Mouse (Mus musculus): ENCODE measurements around the gene Rnf223. TPM values are rescaled to one million over a fixed set of nuclear protein-coding genes. Genes with fewer than 3 reads are reported as not detected.

Gene Rnf223
- polyA plus RNA-seq, 1 experiment from 2014 or later, result not detected

DNA sequence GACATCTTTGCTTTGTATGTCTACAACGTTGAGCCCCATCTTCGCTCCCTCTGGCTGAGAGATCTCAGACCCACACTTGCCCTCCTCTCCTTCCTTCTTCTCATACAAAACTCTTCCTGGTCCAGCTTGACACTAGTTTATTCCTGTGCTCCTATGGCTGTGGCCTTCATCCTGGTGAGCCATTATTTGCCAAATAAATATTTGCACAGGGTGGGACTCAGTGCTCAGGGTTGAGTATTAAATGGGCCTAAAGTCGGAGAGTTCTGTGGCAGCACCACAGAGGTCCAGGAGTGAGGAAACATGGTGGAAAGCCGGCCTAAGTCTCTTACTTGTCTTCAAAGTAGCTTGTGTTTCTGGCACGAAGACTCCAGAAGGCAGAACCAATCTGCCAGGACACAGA, 36.6 kb upstream of the Rnf223 start:
- WGBS (ENCODE audit: insufficient replicate concordance), result 70% methylated on average over 5 of the region's 5 CpGs
- no peak for ATAC-seq (replicated peaks; ENCODE audit: insufficient number of reproducible peaks, low FRiP score, low TSS enrichment)
- no peak overlapping the region for H3K27ac ChIP-seq (ENCODE audit: low read depth, low read length)
- no peaks in the 10 kb centered on the region for H3K27me3 ChIP-seq (ENCODE audit: control insufficient read depth, insufficient read depth, low read length)
- H3K9ac ChIP-seq (ENCODE audit: low read depth, low read length), result no peak overlapping the region
- no peaks in the 10 kb centered on the region for H3K9me3 ChIP-seq (replicated peaks; ENCODE audit: control insufficient read depth, low read length)
- H3K4me3 ChIP-seq (ENCODE audit: low read depth, low read length), result no peak overlapping the region
- H3K4me2 ChIP-seq, result no peak overlapping the region
- H3K36me3 ChIP-seq (ENCODE audit: control insufficient read depth, insufficient read depth, low read length), result no peaks in the 10 kb centered on the region
- H3K4me1 ChIP-seq (ENCODE audit: control insufficient read depth, insufficient read depth, low read length), result no peaks in the 10 kb centered on the region

DNA sequence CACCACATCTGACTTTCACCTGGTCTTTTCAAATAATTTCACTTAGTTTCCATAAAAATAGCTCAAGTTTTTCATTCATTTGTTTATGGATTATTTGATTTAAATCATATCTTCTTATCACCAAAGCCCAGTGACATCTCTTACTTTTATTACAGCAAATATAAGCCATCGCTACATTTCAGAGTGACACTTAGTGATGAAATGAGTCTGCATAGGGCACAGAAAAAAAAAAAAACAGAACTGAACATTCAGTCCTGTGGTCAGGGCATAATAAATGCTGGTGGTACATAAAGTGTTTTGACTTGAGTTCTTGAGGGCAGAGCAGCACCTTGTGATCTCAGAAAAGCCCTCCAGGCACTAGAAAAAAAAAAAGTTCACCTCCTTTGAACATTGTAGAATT, 34.1 kb upstream of the Rnf223 start:
- Histone ChIP-seq H3K9me3 (replicated peaks; ENCODE audit: control insufficient read depth, low read length) (no peaks in the 10 kb centered on the region), H3K36me3 (ENCODE audit: control insufficient read depth, insufficient read depth, low read length) (no peaks in the 10 kb centered on the region), H3K9ac (ENCODE audit: low read depth, low read length) (no peak overlapping the region), H3K27ac (ENCODE audit: low read depth, low read length) (no peak overlapping the region), H3K4me1 (ENCODE audit: control insufficient read depth, insufficient read depth, low read length) (no peaks in the 10 kb centered on the region), H3K4me2 (no peak overlapping the region), H3K4me3 (ENCODE audit: low read depth, low read length) (no peak overlapping the region), H3K27me3 (ENCODE audit: control insufficient read depth, insufficient read depth, low read length) (no peaks in the 10 kb centered on the region)
- WGBS (ENCODE audit: insufficient replicate concordance), result 93% methylated on average over 1 of the region's 1 CpGs
- ATAC-seq (replicated peaks; ENCODE audit: insufficient number of reproducible peaks, low FRiP score, low TSS enrichment), result no peak

DNA sequence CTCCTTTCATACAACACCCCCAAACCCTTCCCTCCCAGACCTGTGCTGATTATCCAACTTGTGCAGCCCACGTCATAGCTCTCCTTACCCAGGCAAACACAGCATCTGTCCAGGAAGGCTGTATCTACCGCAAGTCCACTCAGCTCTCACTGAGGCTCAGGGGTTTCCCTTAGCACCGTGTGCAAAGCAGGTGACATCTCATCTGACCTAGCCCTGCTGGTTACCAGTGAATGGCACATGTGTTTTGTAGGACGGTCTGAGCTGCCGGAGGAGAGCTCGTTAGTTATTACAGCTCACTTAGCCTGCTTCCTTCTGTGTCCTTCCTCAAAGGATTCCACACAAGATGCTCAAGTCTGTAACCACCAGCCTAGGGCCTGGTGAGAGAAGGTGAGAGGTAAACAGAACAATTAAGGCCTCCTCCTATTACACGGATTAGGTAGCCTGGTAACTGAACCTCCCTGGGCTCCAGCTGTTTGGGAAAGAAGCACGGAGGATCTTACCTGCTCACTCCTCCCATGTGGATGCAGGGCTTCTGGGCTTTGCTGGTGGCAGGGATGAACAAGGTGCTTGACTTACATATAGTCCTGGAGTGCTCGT, 32.4 kb upstream of the Rnf223 start:
- no peaks in the 10 kb centered on the region for H3K36me3 ChIP-seq (ENCODE audit: control insufficient read depth, insufficient read depth, low read length)
- H3K9ac ChIP-seq (ENCODE audit: low read depth, low read length), result no peak overlapping the region
- no peak overlapping the region for H3K27ac ChIP-seq (ENCODE audit: low read depth, low read length)
- H3K4me2 ChIP-seq, result no peak overlapping the region; the same call in 1 of the 2 replicates
- H3K4me3 ChIP-seq (ENCODE audit: low read depth, low read length), result no peak overlapping the region
- H3K9me3 ChIP-seq (replicated peaks; ENCODE audit: control insufficient read depth, low read length), result no peaks in the 10 kb centered on the region
- H3K4me1 ChIP-seq (ENCODE audit: control insufficient read depth, insufficient read depth, low read length), result no peaks in the 10 kb centered on the region
- no peaks in the 10 kb centered on the region for H3K27me3 ChIP-seq (ENCODE audit: control insufficient read depth, insufficient read depth, low read length)
- 54% methylated on average over 9 of the region's 9 CpGs for WGBS (ENCODE audit: insufficient replicate concordance)
- 0 out of 2 replicates have a peak, but pooled peaks have one; percentile 18 for ATAC-seq (replicated peaks; ENCODE audit: insufficient number of reproducible peaks, low FRiP score, low TSS enrichment)

DNA sequence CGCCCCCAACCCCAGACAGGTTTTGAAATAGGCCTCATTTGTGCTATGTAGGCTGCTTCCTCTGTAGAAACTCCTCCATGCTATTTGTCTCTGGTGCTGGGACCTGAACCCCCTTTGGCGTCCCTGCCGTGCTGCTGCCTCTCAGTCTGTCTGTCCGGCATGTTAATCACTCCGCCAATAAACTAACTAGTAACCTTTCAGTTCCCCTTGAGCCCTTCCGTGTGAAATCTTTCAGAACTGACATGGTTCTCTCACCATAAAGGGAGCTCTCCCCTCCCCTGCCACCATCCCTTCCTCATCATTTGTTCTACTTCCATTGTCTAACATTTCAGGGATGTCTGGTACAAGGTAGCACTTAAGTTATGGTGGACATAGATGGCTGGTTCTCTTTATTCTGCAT, 30.9 kb upstream of the Rnf223 start:
- no peak overlapping the region for H3K27ac ChIP-seq (ENCODE audit: low read depth, low read length)
- no peaks in the 10 kb centered on the region for H3K4me1 ChIP-seq (ENCODE audit: control insufficient read depth, insufficient read depth, low read length)
- H3K9me3 ChIP-seq (replicated peaks; ENCODE audit: control insufficient read depth, low read length), result no peaks in the 10 kb centered on the region
- no peak overlapping the region for H3K4me3 ChIP-seq (ENCODE audit: low read depth, low read length)
- no peak for ATAC-seq (replicated peaks; ENCODE audit: insufficient number of reproducible peaks, low FRiP score, low TSS enrichment)
- no peak overlapping the region for H3K9ac ChIP-seq (ENCODE audit: low read depth, low read length)
- 67% methylated on average over 6 of the region's 6 CpGs for WGBS (ENCODE audit: insufficient replicate concordance)
- no peak overlapping the region for H3K4me2 ChIP-seq
- no peaks in the 10 kb centered on the region for H3K27me3 ChIP-seq (ENCODE audit: control insufficient read depth, insufficient read depth, low read length)
- H3K36me3 ChIP-seq (ENCODE audit: control insufficient read depth, insufficient read depth, low read length), result no peaks in the 10 kb centered on the region

DNA sequence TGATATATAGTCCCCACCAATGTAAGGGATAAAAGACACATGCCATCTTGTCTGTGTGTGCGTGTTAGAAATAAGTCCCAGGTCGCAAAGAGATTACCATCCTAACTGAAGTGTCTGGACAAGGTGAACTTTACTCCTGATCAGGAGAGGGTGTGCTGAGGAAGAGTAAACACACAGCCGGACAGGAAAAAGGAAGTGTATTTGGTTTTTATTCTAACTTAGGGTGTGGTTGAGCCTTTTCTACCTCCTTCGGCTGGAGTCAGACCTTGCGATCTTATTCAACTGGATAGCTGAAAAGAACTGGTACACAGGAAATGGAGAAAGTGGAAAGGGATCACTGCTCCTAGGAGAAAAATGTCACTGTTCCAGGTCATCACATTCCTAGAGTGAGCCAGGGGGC, 29.8 kb upstream of the Rnf223 start:
- H3K4me1 ChIP-seq (ENCODE audit: control insufficient read depth, insufficient read depth, low read length), result no peaks in the 10 kb centered on the region
- H3K9me3 ChIP-seq (replicated peaks; ENCODE audit: control insufficient read depth, low read length), result no peaks in the 10 kb centered on the region
- H3K4me2 ChIP-seq, result no peak overlapping the region
- no peak for ATAC-seq (replicated peaks; ENCODE audit: insufficient number of reproducible peaks, low FRiP score, low TSS enrichment)
- H3K36me3 ChIP-seq (ENCODE audit: control insufficient read depth, insufficient read depth, low read length), result no peaks in the 10 kb centered on the region
- no peak overlapping the region for H3K27ac ChIP-seq (ENCODE audit: low read depth, low read length)
- WGBS (ENCODE audit: insufficient replicate concordance), result 80% methylated on average over 5 of the region's 5 CpGs
- no peaks in the 10 kb centered on the region for H3K27me3 ChIP-seq (ENCODE audit: control insufficient read depth, insufficient read depth, low read length)
- H3K9ac ChIP-seq (ENCODE audit: low read depth, low read length), result no peak overlapping the region
- no peak overlapping the region for H3K4me3 ChIP-seq (ENCODE audit: low read depth, low read length)

DNA sequence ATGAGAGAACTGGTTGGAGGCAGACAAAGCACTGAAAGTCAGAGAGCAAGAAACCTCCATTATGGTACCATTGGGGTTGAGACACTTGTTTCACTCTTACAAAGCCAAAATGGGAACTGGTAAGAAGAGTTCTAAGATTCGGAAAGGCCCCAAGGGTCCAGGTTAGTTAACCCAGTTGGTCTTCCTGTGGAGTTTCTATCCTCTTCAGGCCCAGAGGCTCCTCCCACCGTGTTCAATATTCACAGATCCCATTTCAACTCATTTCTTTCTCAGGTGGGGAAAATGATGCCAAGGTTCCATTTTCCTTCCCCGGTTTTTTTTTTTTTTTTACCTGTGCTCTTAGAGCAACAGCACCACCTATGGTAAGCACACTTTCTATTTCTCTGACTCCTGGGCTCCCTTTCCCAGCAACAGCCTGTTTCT, 28.8 kb upstream of the Rnf223 start:
- Histone ChIP-seq H3K27ac (ENCODE audit: low read depth, low read length) (no peak overlapping the region), H3K27me3 (ENCODE audit: control insufficient read depth, insufficient read depth, low read length) (no peaks in the 10 kb centered on the region), H3K36me3 (ENCODE audit: control insufficient read depth, insufficient read depth, low read length) (no peaks in the 10 kb centered on the region), H3K9ac (ENCODE audit: low read depth, low read length) (no peak overlapping the region), H3K9me3 (replicated peaks; ENCODE audit: control insufficient read depth, low read length) (no peaks in the 10 kb centered on the region), H3K4me1 (ENCODE audit: control insufficient read depth, insufficient read depth, low read length) (no peaks in the 10 kb centered on the region), H3K4me3 (ENCODE audit: low read depth, low read length) (no peak overlapping the region), H3K4me2 (no peak overlapping the region)
- ATAC-seq (replicated peaks; ENCODE audit: insufficient number of reproducible peaks, low FRiP score, low TSS enrichment), result no peak
- 47% methylated on average over 3 of the region's 3 CpGs for WGBS (ENCODE audit: insufficient replicate concordance)

DNA sequence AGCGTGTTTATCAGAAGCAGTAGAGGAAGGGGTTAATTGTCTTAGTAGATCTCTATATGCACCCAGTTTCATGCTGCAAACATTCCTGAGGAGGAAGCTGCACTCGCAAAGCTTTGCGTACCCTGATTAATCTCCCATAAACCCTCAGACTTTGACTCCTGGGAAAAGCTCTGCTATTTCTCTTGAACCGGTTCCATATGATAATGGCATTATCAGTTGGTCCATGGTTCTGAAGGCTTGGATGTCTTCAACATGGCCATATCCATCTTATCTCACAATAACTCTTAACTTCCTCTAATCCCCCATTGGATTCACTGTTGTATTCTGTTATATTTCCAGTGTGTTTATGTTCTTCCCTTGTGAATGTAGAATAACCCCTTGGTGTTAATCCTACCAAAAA, 27.0 kb upstream of the Rnf223 start:
- no peak overlapping the region for H3K4me3 ChIP-seq (ENCODE audit: low read depth, low read length)
- ATAC-seq (replicated peaks; ENCODE audit: insufficient number of reproducible peaks, low FRiP score, low TSS enrichment), result no peak

DNA sequence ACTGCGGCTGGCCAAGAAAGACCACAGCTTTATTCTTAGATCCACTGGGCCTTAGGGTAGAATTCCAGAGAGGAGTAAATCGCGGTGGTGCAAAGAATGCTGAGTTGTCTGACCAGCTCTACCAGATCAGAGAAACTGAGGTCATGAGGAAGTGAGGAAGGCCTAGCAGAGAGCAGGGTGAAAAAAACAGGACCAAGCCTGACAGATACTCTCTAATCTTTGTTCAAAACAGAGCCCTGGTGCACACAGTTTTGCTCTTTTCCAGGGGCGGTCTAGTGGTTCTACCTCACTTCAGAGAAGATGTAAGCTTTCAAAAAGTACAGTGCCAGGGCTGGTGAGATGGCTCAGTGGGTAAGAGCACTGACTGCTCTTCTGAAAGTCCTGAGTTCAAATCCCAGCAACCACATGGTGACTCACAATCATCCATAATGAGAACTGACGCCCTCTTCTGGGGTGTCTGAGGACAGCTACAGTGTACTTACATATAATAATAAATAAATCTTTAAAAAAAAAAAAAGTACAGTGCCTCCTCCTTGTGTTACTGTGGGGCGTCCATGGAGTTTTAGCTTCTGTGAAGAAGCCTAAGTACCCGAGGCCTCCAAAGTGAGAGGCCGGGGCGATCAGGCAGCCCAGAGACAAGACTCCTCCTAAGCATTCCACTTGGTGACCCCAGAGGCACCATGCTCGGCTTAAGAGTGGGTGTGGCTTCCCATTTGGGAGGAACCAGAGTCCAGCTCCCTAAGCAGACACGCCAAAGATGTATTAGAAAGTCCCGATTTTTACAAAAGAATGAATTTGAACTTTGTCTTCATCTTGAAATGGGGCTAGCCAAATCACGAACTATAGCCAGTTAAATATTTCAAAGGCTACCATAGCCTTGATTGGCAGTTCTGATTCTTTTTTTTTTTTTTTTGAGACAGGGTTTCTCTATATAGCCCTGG, 21.4 kb upstream of the Rnf223 start:
- Histone ChIP-seq H3K4me3 (ENCODE audit: low read depth, low read length) (peak overlapping the region; percentile 80), H3K27me3 (ENCODE audit: control insufficient read depth, insufficient read depth, low read length) (no peaks in the 10 kb centered on the region), H3K9me3 (replicated peaks; ENCODE audit: control insufficient read depth, low read length) (no peaks in the 10 kb centered on the region), H3K9ac (ENCODE audit: low read depth, low read length) (peak overlapping the region; percentile 66; the same call in 1 of the 2 replicates), H3K27ac (ENCODE audit: low read depth, low read length) (peak overlapping the region; percentile 58; the same call in 1 of the 2 replicates), H3K4me2 (peak overlapping the region; percentile 54), H3K36me3 (ENCODE audit: control insufficient read depth, insufficient read depth, low read length) (no peaks in the 10 kb centered on the region), H3K4me1 (ENCODE audit: control insufficient read depth, insufficient read depth, low read length) (no peaks in the 10 kb centered on the region; the same call in 1 of the 2 replicates)
- ATAC-seq (replicated peaks; ENCODE audit: insufficient number of reproducible peaks, low FRiP score, low TSS enrichment), result 0 out of 2 replicates have a peak, but pooled peaks have one; percentile 63
- 26% methylated on average over 13 of the region's 13 CpGs for WGBS (ENCODE audit: insufficient replicate concordance)

More for the DNA sequence above, 27.0 kb upstream of the Rnf223 start:
- no peaks in the 10 kb centered on the region for H3K27me3 ChIP-seq (ENCODE audit: control insufficient read depth, insufficient read depth, low read length)
- no peaks in the 10 kb centered on the region for H3K4me1 ChIP-seq (ENCODE audit: control insufficient read depth, insufficient read depth, low read length)
- H3K9me3 ChIP-seq (replicated peaks; ENCODE audit: control insufficient read depth, low read length), result no peaks in the 10 kb centered on the region
- H3K4me2 ChIP-seq, result no peak overlapping the region
- H3K27ac ChIP-seq (ENCODE audit: low read depth, low read length), result no peak overlapping the region
- H3K9ac ChIP-seq (ENCODE audit: low read depth, low read length), result no peak overlapping the region
- 61% methylated on average over 4 of the region's 4 CpGs for WGBS (ENCODE audit: insufficient replicate concordance)
- H3K36me3 ChIP-seq (ENCODE audit: control insufficient read depth, insufficient read depth, low read length), result no peaks in the 10 kb centered on the region
